Mouse (Mus musculus): Measurements from ENCODE around the gene Kat2b.
A peak's percentile ranks its signal among the peaks of the same experiment; 100 is the strongest.
"Not testable (repeated sequence)": the region's sequence is repeated elsewhere in the genome, so short reads cannot be mapped to it uniquely, and the experiment has no call there.

Kat2b gene

DNA sequence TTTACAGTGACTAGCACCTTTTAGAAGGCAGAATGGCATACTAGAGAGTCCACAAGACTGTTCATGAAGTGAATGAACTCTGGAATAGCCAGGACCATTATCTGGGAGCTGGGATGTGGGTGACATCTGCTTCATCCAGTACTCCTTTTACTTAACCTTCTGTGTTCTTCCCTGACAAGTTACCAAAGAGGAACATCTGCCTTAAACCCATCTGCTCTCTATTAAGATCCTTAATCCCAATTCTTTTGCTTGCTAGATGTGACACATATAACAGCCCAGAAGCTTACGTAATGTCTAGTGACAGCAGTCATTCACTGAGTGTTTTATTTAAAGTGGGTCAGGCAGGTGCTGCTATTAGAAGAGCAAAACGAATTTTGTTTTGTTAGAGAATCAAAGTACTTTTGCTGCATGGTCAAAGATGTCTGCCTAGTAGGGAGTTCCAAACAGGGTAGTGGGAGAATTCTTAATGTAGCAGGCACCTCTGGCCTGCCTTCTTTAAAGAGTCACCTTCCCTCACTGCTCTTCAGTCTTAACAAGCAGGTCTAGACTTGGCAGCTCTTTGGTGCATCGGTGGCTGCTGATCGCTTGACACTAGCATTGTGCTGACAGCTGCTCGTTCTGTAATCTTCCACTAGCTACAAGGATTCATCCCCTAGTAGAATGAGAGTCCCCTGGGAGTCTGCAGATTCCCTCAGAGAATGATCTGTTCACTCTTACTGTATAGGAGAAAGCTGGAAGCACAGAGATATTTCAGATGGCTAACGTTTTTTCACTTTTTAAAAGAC lies 94.6 kb downstream of the Kat2b start:
- DNase-seq (ENCODE audit: low read depth): no peak

DNA sequence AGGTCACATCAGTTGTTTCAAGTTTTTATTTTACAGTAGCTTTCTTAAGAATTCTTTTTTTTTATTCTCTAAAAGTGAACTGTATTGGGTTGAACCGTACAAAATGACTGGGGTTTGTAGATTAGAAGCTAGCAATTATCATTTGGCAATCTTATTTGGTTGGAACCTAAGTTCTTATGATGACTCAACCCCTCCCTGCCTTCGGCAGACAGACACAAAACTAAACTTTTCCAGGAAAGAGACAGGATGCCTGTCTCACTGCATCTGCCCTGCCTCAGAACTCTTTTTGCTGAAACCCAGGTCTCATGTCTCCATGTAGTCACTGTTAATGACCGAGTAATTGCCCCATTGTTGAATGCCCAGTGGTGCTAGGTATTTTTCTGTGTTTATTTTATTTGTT lies 97.6 kb downstream of the Kat2b start:
- no peak for DNase-seq (ENCODE audit: low read depth)

DNA sequence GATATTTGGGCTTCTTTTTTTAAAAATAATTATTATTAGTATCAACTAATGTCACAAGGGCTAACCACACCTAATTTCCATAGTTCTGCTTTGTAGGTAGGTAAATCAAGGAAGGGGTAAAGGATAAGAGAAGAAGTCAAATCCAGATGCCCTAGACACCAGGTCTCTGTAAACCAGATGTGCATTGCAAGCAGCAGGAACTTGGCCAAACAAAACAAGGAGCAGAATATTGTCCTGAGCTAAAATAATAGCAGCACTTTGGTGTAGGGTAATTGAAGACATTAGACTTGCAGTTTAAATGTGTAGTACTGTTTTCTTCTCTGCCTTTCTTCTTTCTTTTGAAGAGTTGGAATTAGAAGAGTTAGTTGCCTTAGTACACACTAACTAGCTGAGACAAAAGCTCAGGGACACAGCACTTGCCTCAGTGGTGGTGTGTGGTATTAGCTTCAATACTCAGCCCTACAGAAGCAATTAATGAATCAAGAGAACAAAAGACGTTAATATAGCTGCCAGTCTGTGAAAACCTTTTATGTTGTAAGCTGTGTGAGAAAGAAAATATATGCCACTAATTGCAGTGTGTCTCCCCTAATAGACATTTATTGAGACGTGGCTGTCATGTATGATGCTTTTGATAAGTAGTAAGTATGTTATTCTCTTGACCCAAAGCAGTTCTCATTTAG lies 98.2 kb downstream of the Kat2b start:
- DNase-seq (ENCODE audit: low read depth): no peak

DNA sequence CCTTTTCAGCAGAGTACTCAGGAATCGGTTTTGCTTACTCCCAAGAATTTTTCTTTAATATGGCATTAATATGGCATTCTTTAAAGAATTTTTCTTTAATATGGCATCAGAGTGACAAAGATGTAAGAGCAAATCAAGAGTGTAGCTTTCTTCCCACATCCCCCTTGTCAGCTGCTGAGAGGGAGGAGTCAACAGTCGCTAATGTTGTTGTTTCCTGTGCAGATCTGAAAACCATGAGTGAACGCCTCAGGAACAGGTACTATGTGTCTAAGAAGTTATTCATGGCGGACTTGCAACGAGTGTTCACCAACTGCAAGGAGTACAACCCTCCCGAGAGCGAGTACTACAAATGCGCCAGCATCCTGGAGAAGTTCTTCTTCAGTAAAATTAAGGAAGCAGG lies 103.8 kb downstream of the Kat2b start:
- no peak for DNase-seq (ENCODE audit: low read depth)

DNA sequence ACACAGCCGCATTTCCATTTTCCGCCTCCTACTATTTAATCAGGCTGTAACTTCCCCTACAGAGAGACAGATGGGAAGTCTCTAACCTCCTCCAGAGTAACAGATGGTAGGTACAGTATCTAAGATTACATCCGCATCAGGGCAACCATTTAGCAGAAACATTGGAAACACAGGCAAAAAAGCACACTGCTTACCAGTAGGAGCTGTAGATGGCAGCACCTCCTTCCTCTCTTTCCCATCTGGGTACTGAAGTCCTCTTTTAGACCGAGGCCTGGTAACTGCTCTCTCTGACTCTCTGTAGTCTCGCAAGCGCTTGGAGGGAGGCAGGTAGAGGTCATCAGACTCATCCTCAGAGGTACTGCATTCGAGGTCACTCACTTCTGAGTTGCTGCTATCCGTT lies 112.1 kb downstream of the Kat2b start:
- no peak for DNase-seq (ENCODE audit: low read depth)

DNA sequence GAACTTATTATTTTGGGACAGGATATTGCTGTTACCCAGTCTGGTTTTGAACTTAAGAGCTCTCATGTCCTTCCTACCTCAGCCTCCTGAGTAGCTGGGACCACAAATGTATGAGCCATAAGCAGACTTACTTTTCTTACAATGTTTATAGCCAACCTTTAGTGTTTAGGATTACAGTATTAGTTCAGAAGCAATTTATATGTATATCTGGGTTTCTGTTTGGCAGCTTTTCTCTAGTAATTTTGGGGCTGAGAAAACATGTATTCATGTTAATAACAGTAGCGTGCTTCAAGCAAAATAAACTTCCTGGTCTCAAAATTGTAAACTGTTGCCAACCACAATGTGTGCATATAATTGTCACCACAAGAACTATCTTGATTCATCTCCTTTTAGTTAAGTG lies 121.7 kb downstream of the Kat2b start:
- no peak for DNase-seq (ENCODE audit: low read depth)

DNA sequence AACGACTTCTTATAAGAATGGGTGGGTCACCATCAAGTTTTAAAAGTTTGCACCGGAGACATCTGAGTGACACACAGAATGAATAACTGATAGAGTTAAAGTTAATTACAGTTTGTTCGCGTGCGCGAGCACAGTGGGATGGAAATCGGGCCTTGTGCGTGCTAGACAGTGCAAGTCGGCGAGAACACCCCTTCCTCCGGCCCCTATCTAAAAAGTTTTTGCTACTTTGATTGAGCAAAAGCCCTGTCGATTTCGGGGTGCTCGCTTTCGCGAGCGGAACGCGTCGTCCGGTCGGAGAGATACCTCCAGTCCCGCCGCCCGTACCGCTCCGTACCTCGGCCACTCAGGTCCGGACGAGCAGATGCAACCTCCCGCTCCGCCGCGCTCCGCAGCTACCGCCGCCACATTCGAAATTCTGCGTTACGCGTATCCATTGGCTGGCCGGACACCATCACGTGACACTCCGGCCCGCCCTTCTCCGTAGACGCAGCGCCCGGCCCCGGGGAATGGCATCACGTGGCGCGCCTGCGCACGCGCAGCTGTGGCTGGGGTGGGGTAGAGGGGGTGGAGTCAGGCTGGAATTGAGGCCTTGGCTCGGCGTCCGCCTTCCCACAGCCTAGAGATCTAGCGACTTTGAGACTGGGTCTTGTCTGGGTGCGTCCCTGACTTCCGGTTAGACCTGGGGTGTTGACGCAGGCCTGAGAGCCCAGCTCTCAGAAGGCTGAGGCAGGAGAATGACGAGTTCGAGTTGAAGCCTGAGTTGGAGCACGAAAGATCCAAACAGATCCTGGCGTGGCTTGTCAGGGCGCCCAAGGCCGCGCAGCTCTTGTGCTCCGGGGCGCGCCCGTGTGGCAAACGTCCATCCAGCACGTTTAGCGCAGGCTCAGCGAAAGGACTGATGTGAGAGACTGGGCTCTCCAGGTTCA lies 122.5 kb downstream of the Kat2b start, which contains the start of gene Sgo1:
Gene Sgo1, minus strand, starts transcription at position 457 of the 926 bp plus-strand sequence.
- peak; percentile 99 for DNase-seq (ENCODE audit: low read depth)

DNA sequence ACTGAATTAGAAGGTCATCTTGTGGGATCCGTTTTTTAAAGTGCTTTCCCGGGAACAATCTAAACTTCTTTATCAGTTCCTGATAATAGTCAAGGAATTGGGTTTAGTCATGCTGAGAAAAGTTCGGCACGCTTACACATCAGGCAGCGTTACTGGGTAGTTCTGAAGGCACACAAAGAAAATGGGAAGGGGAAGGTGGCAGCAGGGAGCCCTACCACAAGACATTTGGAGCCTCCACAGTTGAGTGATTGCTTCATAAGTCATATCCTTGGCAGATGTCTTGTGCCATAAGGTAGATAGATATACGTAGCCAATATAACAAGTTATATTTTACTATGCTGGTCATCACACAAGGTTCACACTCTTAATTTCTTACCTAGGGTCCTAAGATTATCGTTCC lies 123.3 kb downstream of the Kat2b start:
- DNase-seq (ENCODE audit: low read depth): no peak

DNA sequence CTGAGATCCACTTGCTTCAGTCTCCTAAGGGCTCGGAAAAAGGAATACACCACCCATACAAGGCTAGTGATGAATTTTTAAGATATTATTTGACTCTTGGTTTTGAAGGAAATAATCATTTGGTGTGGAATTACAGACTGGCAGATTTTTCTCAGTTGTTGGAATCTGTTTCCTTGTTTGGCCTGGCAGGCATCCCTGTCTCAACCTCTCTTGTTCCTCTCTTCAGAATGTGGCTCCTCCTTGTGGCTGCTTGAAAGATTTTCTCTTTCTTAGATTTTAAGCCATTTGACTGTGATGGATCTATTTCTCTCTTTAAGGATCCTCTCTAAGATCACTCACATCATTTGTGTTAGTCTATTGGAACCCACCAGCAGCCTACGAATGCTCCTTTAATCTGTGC lies 127.4 kb downstream of the Kat2b start:
- DNase-seq (ENCODE audit: low read depth): peak; percentile 51

DNA sequence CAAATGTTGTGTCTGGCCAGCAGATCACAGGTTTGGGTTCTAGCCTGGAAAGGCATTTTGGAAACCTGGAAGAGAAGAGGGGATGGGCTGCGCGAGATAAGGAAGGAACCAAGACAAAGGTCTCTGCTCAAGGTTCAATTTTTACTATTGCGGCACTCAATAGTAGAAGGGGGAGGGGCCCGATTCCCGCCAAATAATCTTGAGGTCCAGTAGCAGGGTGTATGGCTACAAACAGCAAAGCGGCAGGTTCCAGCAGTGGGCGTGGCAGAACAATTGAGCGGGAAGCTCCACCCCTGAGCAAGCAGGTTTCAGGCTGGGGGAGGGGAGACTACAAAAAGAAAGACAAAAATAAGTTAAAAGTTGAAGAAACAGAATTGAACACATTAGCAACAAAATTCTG lies 130.9 kb downstream of the Kat2b start:
- not testable (repeated sequence) for DNase-seq (ENCODE audit: low read depth)

DNA sequence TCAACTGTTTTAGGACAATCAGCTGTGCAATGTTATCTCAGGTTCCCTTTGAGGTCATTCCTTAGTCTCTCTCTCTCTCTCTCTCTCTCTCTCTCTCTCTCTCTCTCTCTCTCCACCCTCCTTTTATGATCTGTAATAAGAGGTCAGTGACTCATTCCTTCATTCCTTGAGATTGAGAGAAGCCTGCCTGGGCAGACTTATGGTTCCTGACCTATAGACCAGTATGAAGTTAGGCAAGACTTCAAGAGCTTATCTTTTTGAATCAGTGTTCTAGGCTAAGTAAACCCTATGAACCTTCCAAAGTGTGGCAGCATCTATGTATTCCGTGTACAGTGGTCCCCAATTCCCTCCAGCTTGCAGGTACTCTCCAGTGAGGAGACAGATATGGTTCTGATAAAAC lies 147.8 kb downstream of the Kat2b start:
- DNase-seq (ENCODE audit: low read depth): no peak

DNA sequence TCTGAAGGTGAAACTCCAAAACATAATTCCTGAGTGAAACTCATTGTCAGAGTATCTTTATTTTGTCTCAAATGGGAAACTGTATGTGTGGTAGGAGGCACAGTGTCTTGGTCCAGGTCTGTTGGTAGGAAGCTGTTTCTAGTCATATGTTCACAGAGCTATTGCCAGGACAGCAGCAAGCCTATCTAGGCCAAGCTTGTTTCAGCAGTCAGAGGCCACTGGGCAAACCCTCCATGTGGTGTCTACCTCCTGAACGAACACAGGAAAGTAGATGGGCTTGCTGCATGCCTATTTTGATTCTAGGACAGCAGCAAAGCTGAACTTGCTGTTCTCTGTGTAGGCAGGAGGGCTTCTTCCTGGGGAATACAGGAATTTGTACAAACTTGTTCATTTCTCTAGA lies 148.5 kb downstream of the Kat2b start:
- not testable (repeated sequence) for DNase-seq (ENCODE audit: low read depth)

DNA sequence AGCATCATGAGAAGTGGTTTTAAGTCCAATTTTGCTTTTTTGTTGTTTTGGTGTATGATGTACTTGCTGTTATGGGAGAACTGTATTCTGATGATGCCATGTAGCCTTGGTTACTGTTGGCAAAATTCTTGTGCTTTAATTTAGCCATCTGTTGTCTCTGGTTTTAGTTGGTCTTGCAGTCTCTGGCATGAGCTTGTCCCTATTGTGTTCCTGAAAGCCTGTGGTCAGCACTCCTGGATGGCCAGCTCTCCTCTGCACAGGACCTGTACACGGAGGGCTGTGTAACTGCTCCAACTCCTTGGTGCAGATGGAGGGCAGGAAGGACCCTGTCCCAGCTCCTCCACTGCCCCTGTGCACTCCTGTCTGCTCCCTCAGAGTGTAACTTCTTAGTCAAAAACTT lies 151.8 kb downstream of the Kat2b start:
- DNase-seq (ENCODE audit: low read depth): no peak

DNA sequence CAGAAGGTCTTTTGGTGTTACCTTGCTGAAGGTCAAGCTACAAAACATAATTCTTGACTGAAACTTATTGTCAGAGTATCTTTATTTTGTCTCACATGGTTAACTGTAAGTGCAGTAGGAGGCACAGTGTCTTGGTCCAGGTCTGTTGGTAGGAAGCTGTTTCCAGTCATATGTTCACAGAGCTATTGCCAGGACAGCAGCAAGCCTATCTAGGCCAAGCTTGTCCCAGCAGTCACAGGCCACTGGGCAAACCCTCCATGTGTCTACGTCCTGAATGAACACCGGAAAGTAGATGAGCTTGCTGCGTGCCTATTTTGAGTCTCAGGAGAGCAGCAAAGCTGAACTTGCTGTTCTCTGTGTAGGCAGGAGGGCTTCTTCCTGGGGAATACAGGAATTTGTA lies 152.3 kb downstream of the Kat2b start:
- DNase-seq (ENCODE audit: low read depth): not testable (repeated sequence)
